ENCODE assay signal across 8 mouse cellular contexts in the genomic region with DNA sequence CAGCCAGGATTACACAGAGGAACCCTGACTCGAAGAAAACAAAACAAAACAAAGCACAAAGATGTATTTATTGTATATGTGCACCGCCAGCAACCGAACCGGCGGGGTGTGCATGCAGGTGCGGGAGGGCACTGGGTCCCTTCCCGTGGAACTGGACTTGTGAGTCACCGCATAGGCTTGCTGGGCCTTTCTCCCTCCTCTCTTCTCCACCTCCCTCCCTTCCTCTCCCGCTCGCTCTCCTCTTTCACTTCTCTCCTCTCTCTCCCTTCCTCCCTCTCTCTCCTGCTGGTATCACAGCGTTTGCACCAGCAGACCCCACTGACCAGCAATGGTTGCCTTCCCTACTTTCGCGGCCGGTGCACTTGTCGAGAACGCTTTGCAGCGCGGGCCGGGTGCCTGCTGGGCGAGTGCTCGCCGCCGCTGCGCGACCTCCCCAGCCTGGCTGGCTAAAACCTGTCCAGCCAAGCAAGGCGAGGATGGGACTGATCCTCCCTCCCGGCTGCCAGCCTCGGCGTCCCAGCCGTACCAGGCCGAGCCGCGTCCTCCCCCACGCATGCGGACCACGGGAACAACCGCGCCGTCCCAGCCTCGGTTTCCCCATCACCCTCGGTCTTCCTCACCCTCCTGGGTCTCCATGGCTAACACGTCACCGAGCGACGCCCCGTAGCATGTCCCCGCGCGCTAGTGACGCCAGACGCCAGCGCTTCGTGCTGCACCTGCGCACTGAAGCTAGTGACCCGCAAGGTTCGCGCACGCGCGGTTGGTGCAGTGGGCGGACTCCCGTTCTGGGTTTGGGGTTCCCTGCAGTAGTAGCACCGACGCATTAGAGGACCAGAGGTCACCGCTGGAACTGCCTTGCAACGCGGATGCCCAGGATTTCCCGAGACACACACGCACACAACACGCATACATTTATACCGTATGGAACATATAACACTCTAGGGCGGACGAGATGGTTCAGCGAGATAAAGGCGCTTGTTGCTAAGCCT. TPM values are rescaled to one million over a fixed set of nuclear protein-coding genes. Genes with fewer than 3 reads are reported as not detected.
DNase-seq lines count a peak whose midpoint lies in the region; ATAC-seq and TF ChIP-seq lines count a peak whose summit lies in the region.

TSS of gene Mthfsd (minus strand) at position 725 of the 989 bp plus-strand sequence.

- TF ChIP-seq EP300 in ES-Bruce4 (IDR thresholded peaks at IDR 0.05; ENCODE audit: insufficient read depth, low read depth, low read length), result no peak
- no peak for TF ChIP-seq EP300 in liver, postnatal 0 days (IDR thresholded peaks at IDR 0.05; ENCODE audit: low read depth)

- intact Hi-C loops in heart, postnatal 10 days (cut with DNase I), result no loop called here

- H3K4me1 ChIP-seq in ES-Bruce4 (ENCODE audit: control insufficient read depth, insufficient read depth, low read length), result no peaks in the 10 kb centered on the region
- H3K4me1 ChIP-seq in forebrain, embryonic 13.5 days, result peaks cover 13% of the 10 kb centered on the region
- peaks cover 10% of the 10 kb centered on the region; the same call in 1 of the 2 replicates for H3K4me1 ChIP-seq in liver, postnatal 0 days (ENCODE audit: insufficient read depth)
- 0 out of 2 replicates have a peak, but pooled peaks cover 5% of the 10 kb centered on the region for H3K4me1 ChIP-seq in neural tube, embryonic 14.5 days (ENCODE audit: control insufficient read depth, insufficient read depth, low read length)

- peak; percentile 89 for TF ChIP-seq POLR2A in ES-Bruce4 (IDR thresholded peaks at IDR 0.05; ENCODE audit: insufficient read depth, low read length)

- H3K36me3 ChIP-seq in ES-Bruce4 (ENCODE audit: control insufficient read depth, insufficient read depth, low read length, poor library complexity, severe bottlenecking), result no peaks in the 10 kb centered on the region
- H3K36me3 ChIP-seq in forebrain, embryonic 13.5 days (ENCODE audit: poor library complexity, severe bottlenecking), result peaks cover 28% of the 10 kb centered on the region
- H3K36me3 ChIP-seq in liver, postnatal 0 days (replicated peaks; ENCODE audit: insufficient read depth, low read length), result peaks cover 10% of the 10 kb centered on the region; the same call in 1 of the 2 replicates
- 0 out of 2 replicates have a peak, but pooled peaks cover 13% of the 10 kb centered on the region for H3K36me3 ChIP-seq in neural tube, embryonic 14.5 days (ENCODE audit: control insufficient read depth, insufficient read depth, low read length)

- H3K27me3 ChIP-seq in ES-Bruce4 (ENCODE audit: control insufficient read depth, insufficient read depth, low read length, poor library complexity, severe bottlenecking), result no peaks in the 10 kb centered on the region
- peaks cover 24% of the 10 kb centered on the region for H3K27me3 ChIP-seq in forebrain, embryonic 13.5 days
- H3K27me3 ChIP-seq in liver, postnatal 0 days (ENCODE audit: insufficient read depth, low read length), result no peaks in the 10 kb centered on the region
- H3K27me3 ChIP-seq in neural tube, embryonic 14.5 days (ENCODE audit: control insufficient read depth, insufficient read depth, low read length), result peaks cover 3% of the 10 kb centered on the region; the same call in 1 of the 2 replicates

- peak within 1 kb of the TSS; percentile 69 for H3K9ac ChIP-seq in ES-Bruce4 (ENCODE audit: low read depth, poor library complexity, severe bottlenecking)
- peak within 1 kb of the TSS; percentile 87 for H3K9ac ChIP-seq in forebrain, embryonic 13.5 days
- H3K9ac ChIP-seq in liver, postnatal 0 days (replicated peaks), result peak within 1 kb of the TSS; percentile 82
- H3K9ac ChIP-seq in neural tube, embryonic 14.5 days (replicated peaks; ENCODE audit: low read depth, low read length), result peak within 1 kb of the TSS; percentile 87

- no peak within 1 kb of the TSS for H3K27ac ChIP-seq in ES-Bruce4 (ENCODE audit: insufficient read depth, low read length)
- peak within 1 kb of the TSS; percentile 60 for H3K27ac ChIP-seq in forebrain, embryonic 13.5 days
- peak within 1 kb of the TSS; percentile 86 for H3K27ac ChIP-seq in liver, postnatal 0 days (ENCODE audit: low read depth)
- peak within 1 kb of the TSS; percentile 89 for H3K27ac ChIP-seq in neural tube, embryonic 14.5 days (ENCODE audit: low read depth, low read length)

- H3K9me3 ChIP-seq in ES-Bruce4 (replicated peaks; ENCODE audit: control insufficient read depth, insufficient read depth, low read length, poor library complexity, severe bottlenecking), result no peaks in the 10 kb centered on the region
- H3K9me3 ChIP-seq in forebrain, embryonic 13.5 days (replicated peaks), result no peaks in the 10 kb centered on the region
- H3K9me3 ChIP-seq in liver, postnatal 0 days (ENCODE audit: low read length), result no peaks in the 10 kb centered on the region
- H3K9me3 ChIP-seq in neural tube, embryonic 14.5 days (ENCODE audit: control insufficient read depth, low read length), result no peaks in the 10 kb centered on the region

- peak within 1 kb of the TSS; percentile 97 for H3K4me2 ChIP-seq in forebrain, embryonic 13.5 days
- H3K4me2 ChIP-seq in liver, postnatal 0 days (ENCODE audit: low read depth, low read length), result peak within 1 kb of the TSS; percentile 88
- peak within 1 kb of the TSS; percentile 84 for H3K4me2 ChIP-seq in neural tube, embryonic 14.5 days (ENCODE audit: low read depth, low read length)

- DNase-seq in heart, postnatal 10 days, result peak; percentile 99
- DNase-seq in large intestine, adult 2 months (ENCODE audit: low read depth, low spot score), result peak; percentile 94
- peak; percentile 98 for DNase-seq in liver, postnatal 0 days
- DNase-seq in testis, postnatal 10 days (ENCODE audit: low spot score), result peak; percentile 99

- H3K4me3 ChIP-seq in ES-Bruce4 (ENCODE audit: low read depth, low read length), result peak within 1 kb of the TSS; percentile 88
- peak within 1 kb of the TSS; percentile 75 for H3K4me3 ChIP-seq in forebrain, embryonic 13.5 days
- peak within 1 kb of the TSS; percentile 84 for H3K4me3 ChIP-seq in liver, postnatal 0 days (ENCODE audit: low read depth, low read length)
- peak within 1 kb of the TSS; percentile 84 for H3K4me3 ChIP-seq in neural tube, embryonic 14.5 days (ENCODE audit: low read depth, low read length)

- WGBS in forebrain, embryonic 13.5 days, result under 1% methylated on average over 75 of the region's 75 CpGs
- 1% methylated on average over 75 of the region's 75 CpGs for WGBS in large intestine, adult 2 months
- 2% methylated on average over 75 of the region's 75 CpGs for WGBS in liver, postnatal 0 days (ENCODE audit: insufficient replicate concordance)
- 2% methylated on average over 75 of the region's 75 CpGs for WGBS in neural tube, embryonic 14.5 days

- TF ChIP-seq CTCF in ES-Bruce4 (IDR thresholded peaks at IDR 0.05; ENCODE audit: low read depth, low read length), result no peak
- TF ChIP-seq CTCF in liver, postnatal 0 days (IDR thresholded peaks at IDR 0.05; ENCODE audit: low read depth), result no peak

- peak; percentile 88 for ATAC-seq in cerebellum, adult (ENCODE audit: insufficient number of reproducible peaks, low FRiP score, low TSS enrichment)
- ATAC-seq in forebrain, embryonic 13.5 days, result peak; percentile 96
- peak; percentile 94 for ATAC-seq in liver, postnatal 0 days
- ATAC-seq in neural tube, embryonic 14.5 days (ENCODE audit: low read depth), result peak; percentile 93

RNA-seq across cellular contexts. Expression of gene Mthfsd, which starts in this region (rescaled TPM):
- polyA plus RNA-seq in ES-Bruce4 (2011; ENCODE audit: insufficient read depth, insufficient read length, low read depth, missing spikeins), result 35.5 and 38.9 TPM in 2 replicates
- polyA plus RNA-seq in forebrain, embryonic 13.5 days (2015; fragmentation: Nextera tagmentation; extraction: Ambion mirVana), result 48.1 and 59.3 TPM in 2 replicates
- total RNA-seq in heart, postnatal 10 days (2021), result 10 to 100 TPM; 13.2 to 15.5 TPM
- 39.6 and 44.1 TPM in 2 replicates for polyA plus RNA-seq in large intestine, adult 2 months (2012; rRNA removed)
- 12.9 and 13.7 TPM in 2 replicates for polyA plus RNA-seq in liver, postnatal 0 days (2015; fragmentation: Nextera tagmentation; extraction: Ambion mirVana)
- 43.3 and 53.4 TPM in 2 replicates for polyA plus RNA-seq in neural tube, embryonic 14.5 days (2014; fragmentation: Nextera tagmentation; extraction: Ambion mirVana)
